Mouse (Mus musculus) liver, embryonic 16.5 days (tissue): Measurements from ENCODE around the gene Pspn. TPM values are rescaled to one million over a fixed set of nuclear protein-coding genes. Genes with fewer than 3 reads are reported as not detected.

ENCODE experiments used
- ATAC-seq: fragments of 200-750 bp; cut with Nextera tagmentation; 2 replicates; pipeline ENCODE4 v1.8.0; 2017; ENCODE audit warnings: low read depth, mild to moderate bottlenecking, moderate number of reproducible peaks, moderate library complexity
- H3K27ac ChIP-seq: fragments of 300-500 bp; sonication (generic); 2 replicates; pipeline ENCODE4 v1.5.1; 2014; ENCODE audit warnings: mild to moderate bottlenecking, low read length
- H3K27me3 ChIP-seq: fragments of 300-500 bp; sonication (generic); 2 replicates; pipeline ENCODE4 v1.6.1; 2014; ENCODE audit warnings: low read depth, low read length, mixed read lengths; ENCODE audit not compliant: control insufficient read depth, insufficient read depth
- H3K36me3 ChIP-seq: fragments of 300-500 bp; sonication (generic); 2 replicates; pipeline ENCODE4 v1.6.1; 2014; ENCODE audit warnings: mild to moderate bottlenecking; ENCODE audit not compliant: control insufficient read depth, insufficient read depth
- H3K4me1 ChIP-seq: fragments of 300-500 bp; sonication (generic); 2 replicates; pipeline ENCODE4 v1.6.1; 2014; ENCODE audit warnings: low read depth, low read length, mixed read lengths; ENCODE audit not compliant: control insufficient read depth
- H3K4me2 ChIP-seq: fragments of 300-500 bp; sonication (generic); 2 replicates; pipeline ENCODE4 v1.6.1; 2014; ENCODE audit warnings: low read depth, low read length, mixed read lengths
- H3K4me3 ChIP-seq: fragments of 300-500 bp; sonication (generic); 2 replicates; pipeline ENCODE4 v1.5.1; 2014; ENCODE audit warnings: low read depth, mild to moderate bottlenecking, low read length
- H3K9ac ChIP-seq: fragments of 300-500 bp; sonication (generic); 2 replicates; pipeline ENCODE4 v1.6.1; 2014; ENCODE audit warnings: low read depth, low read length
- H3K9me3 ChIP-seq: fragments of 300-500 bp; sonication (generic); replicated peaks from 2 replicates; pipeline ENCODE4 v1.6.1; 2016; ENCODE audit warnings: low read length; ENCODE audit not compliant: control insufficient read depth
- WGBS: fragments of 180-500 bp; shearing (Covaris S2); extraction: QIAGEN DNeasy Blood & Tissue Kit; methylation state at CpG from one replicate; pipeline ENCODE4 v1.1.7; 2014; ENCODE audit not compliant: insufficient replicate concordance; 5-methylcytosine and 5-hydroxymethylcytosine counted together
- polyA plus RNA-seq: library from polyadenylated mRNA; unstranded; fragments of >200 nt; fragmentation: Nextera tagmentation; extraction: Ambion mirVana; gene quantifications from 2 replicates; pipeline ENCODE4 v1.2.1, GENCODE M21; 2015

The Pspn gene
- polyA plus RNA-seq, 1 experiment from 2014 or later: not detected

GRCm38 (mm10) chr17:57029691-57030090 lies 29.9 kb upstream of the Pspn start:
- Histone ChIP-seq H3K27ac (peak overlapping the region; percentile 94), H3K4me1 (peaks cover 47% of the 10 kb centered on the region), H3K4me3 (peak overlapping the region; percentile 96), H3K4me2 (peak overlapping the region; percentile 89), H3K27me3 (no peaks in the 10 kb centered on the region), H3K9ac (peak overlapping the region; percentile 99), H3K36me3 (peaks cover 39% of the 10 kb centered on the region), H3K9me3 (no peaks in the 10 kb centered on the region)
- no peak for ATAC-seq
- WGBS: 12% methylated on average over 8 of the region's 8 CpGs

DNA sequence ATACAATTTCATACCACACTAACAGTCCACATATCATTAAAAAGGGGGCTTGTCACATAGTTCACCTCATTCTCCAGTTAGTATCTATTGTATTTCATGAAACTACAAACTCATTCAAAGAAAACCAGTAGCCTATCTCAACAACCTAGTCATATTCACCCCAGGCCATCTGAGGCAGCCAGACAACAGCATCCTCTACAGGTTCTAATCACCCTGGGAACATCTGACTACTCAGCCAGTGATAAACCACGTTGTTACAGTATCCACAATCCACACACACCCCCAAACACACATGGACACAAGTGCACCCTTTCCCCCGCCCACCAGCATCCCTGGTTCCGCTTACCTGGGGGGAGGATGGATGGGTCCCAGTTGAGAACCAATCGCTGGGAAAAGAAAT lies 27.7 kb upstream of the Pspn start:
- Histone ChIP-seq H3K4me2 (no peak overlapping the region), H3K9ac (no peak overlapping the region), H3K27me3 (no peaks in the 10 kb centered on the region), H3K4me1 (peaks cover 42% of the 10 kb centered on the region), H3K9me3 (no peaks in the 10 kb centered on the region), H3K27ac (no peak overlapping the region), H3K36me3 (peaks cover 61% of the 10 kb centered on the region), H3K4me3 (no peak overlapping the region)
- no peak for ATAC-seq
- 67% methylated on average over 4 of the region's 4 CpGs for WGBS

DNA sequence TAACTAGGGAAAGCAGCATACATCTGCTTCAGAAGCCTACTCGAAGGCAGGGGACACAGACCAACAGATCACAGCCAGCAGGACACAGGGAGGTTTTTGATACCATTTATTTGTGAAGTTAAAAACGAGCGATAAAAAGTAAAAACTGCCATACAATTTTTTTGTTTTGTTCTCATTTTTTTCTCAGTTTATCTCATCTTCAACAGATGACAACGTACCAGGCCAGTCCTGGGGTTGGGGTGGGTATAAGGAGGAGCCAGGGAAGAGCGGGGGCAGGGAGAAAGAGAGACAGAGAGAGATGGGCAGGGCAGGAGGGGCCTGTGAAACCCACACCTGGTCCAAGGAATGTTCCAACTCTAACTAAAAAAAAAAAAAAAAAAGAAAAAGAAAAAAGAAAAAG lies 21.1 kb upstream of the Pspn start:
- Histone ChIP-seq H3K4me2 (no peak overlapping the region), H3K4me3 (no peak overlapping the region), H3K27ac (peak overlapping the region; percentile 51), H3K36me3 (peaks cover 45% of the 10 kb centered on the region), H3K27me3 (no peaks in the 10 kb centered on the region), H3K9me3 (no peaks in the 10 kb centered on the region), H3K4me1 (peaks cover 34% of the 10 kb centered on the region), H3K9ac (no peak overlapping the region)
- WGBS: 29% methylated on average over 5 of the region's 5 CpGs
- peak; percentile 52 for ATAC-seq

- Histone ChIP-seq H3K4me1 (peaks cover 34% of the 10 kb centered on the region), H3K4me2 (0 out of 2 replicates have a peak overlapping the region, but pooled peaks have one; percentile 7), H3K4me3 (no peak overlapping the region), H3K27ac (peak overlapping the region; percentile 51), H3K9me3 (no peaks in the 10 kb centered on the region), H3K27me3 (no peaks in the 10 kb centered on the region), H3K36me3 (peaks cover 32% of the 10 kb centered on the region), H3K9ac (0 out of 2 replicates have a peak overlapping the region, but pooled peaks have one; percentile 4)
- WGBS: 28% methylated on average over 2 of the region's 2 CpGs
- peak; percentile 82 for ATAC-seq
Observed at GRCm38 (mm10) chr17:57019693-57020092, 19.9 kb upstream of the Pspn start.

- 67% methylated on average over 13 of the region's 13 CpGs for WGBS
- peak overlapping the region; percentile 82 for H3K4me2 ChIP-seq
- peak overlapping the region; percentile 68 for H3K4me3 ChIP-seq
- peak overlapping the region; percentile 74 for H3K27ac ChIP-seq
- H3K36me3 ChIP-seq: peaks cover 10% of the 10 kb centered on the region
- ATAC-seq: no peak
- H3K9ac ChIP-seq: no peak overlapping the region
- H3K4me1 ChIP-seq: peaks cover 21% of the 10 kb centered on the region
- H3K9me3 ChIP-seq: no peaks in the 10 kb centered on the region
- H3K27me3 ChIP-seq: no peaks in the 10 kb centered on the region
Observed at GRCm38 (mm10) chr17:57012245-57012795, 12.5 kb upstream of the Pspn start.

DNA sequence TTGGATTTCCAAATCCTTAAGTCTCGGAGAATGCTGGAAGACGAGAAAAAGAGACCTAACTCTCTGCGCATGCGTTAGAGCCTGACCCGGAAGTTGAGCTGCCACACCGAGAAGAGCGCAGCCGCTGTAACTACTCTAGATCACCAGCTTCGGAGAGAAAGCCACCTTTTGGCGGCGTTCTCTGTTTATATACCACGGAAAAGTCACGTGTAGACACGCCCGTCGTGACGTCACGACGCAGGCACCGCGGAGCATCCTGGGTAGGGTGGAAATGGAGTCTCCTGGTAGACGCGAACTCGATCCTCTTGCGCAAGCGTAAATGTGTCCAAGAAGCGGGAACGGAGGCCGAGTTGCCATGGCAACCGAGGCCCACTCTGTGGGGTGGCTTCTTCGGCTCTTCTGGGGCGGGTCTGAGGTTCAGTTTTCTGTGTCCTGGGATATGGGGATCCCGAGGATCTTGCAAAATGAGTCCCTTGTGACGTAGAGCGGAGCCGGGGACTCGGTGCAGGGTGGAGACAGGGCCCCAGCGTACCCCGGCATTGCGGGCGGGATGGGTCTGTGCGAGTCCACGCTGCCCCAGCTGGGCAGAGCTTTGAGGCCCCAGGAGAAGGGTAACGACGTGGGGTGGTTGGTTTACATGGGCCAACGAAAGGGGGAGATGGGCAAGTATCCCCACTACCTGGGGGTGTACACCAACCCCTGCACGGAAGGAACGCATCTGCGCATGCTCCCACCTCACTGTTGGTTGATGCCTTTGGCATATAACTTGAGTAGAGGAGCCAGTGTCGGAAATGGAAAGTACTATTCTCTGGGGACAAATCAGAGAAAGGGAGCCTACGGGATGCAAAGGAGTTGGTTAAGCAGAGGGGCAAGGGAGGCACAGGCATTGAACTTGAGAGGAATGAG lies 11.7 kb upstream of the Pspn start, which contains the start of the genes Gtf2f1 and Gm17949:
Gene Gtf2f1 (minus strand): TSS at position 53 of the 906 bp plus-strand sequence.
Gene Gm17949 (plus strand): TSS at position 234 of the 906 bp plus-strand sequence.
- Histone ChIP-seq H3K4me3 (peak within 1 kb of the TSS; percentile 68), H3K27ac (peak within 1 kb of the TSS; percentile 74), H3K4me2 (peak within 1 kb of the TSS; percentile 82), H3K9me3 (no peaks in the 10 kb centered on the region), H3K36me3 (peaks cover 18% of the 10 kb centered on the region), H3K4me1 (peaks cover 21% of the 10 kb centered on the region), H3K27me3 (no peaks in the 10 kb centered on the region), H3K9ac (peak within 1 kb of the TSS; percentile 84)
- WGBS: under 1% methylated on average over 51 of the region's 51 CpGs
- ATAC-seq: peak; percentile 89

- H3K9me3 ChIP-seq: no peaks in the 10 kb centered on the region
- WGBS: 0% methylated on average over 19 of the region's 19 CpGs
- peaks cover 21% of the 10 kb centered on the region for H3K4me1 ChIP-seq
- H3K27me3 ChIP-seq: no peaks in the 10 kb centered on the region
- peak overlapping the region; percentile 68 for H3K4me3 ChIP-seq
- H3K4me2 ChIP-seq: peak overlapping the region; percentile 82
- H3K36me3 ChIP-seq: peaks cover 22% of the 10 kb centered on the region
- peak overlapping the region; percentile 73 for H3K27ac ChIP-seq
- H3K9ac ChIP-seq: peak overlapping the region; percentile 84
- ATAC-seq: peak; percentile 48
Observed at GRCm38 (mm10) chr17:57010911-57011235, 11.1 kb upstream of the Pspn start.

- Histone ChIP-seq H3K4me2 (no peak overlapping the region), H3K4me3 (no peak overlapping the region), H3K36me3 (peaks cover 50% of the 10 kb centered on the region), H3K27ac (no peak overlapping the region), H3K4me1 (peaks cover 30% of the 10 kb centered on the region), H3K9me3 (no peaks in the 10 kb centered on the region), H3K9ac (no peak overlapping the region), H3K27me3 (no peaks in the 10 kb centered on the region)
- no peak for ATAC-seq
- WGBS: 83% methylated on average over 13 of the region's 13 CpGs
Observed at GRCm38 (mm10) chr17:57007137-57007905, 7.5 kb upstream of the Pspn start.
